Mouse (Mus musculus) intestine, embryonic 15.5 days (tissue): ENCODE data around the gene St6galnac4. TPM values are rescaled to one million over a fixed set of nuclear protein-coding genes. Genes with fewer than 3 reads are reported as not detected.

Experiments
- ATAC-seq: fragments of 200-750 bp; cut with Nextera tagmentation; 2 replicates; pipeline ENCODE4 v1.8.0; 2017; ENCODE audit warnings: moderate TSS enrichment, moderate library complexity
- H3K27ac ChIP-seq: fragments of 300-500 bp; sonication (generic); 2 replicates; pipeline ENCODE4 v1.5.1; 2015; ENCODE audit warnings: mild to moderate bottlenecking, inconsistent platforms
- H3K27me3 ChIP-seq: fragments of 300-500 bp; sonication (generic); replicated peaks from 2 replicates; pipeline ENCODE4 v1.6.1; 2015; ENCODE audit warnings: inconsistent platforms
- H3K36me3 ChIP-seq: fragments of 300-500 bp; sonication (generic); 2 replicates; pipeline ENCODE4 v1.6.1; 2015; ENCODE audit warnings: inconsistent platforms
- H3K4me1 ChIP-seq: fragments of 300-500 bp; sonication (generic); replicated peaks from 2 replicates; pipeline ENCODE4 v1.6.1; 2015; ENCODE audit warnings: inconsistent platforms
- H3K4me2 ChIP-seq: fragments of 300-500 bp; sonication (generic); replicated peaks from 2 replicates; pipeline ENCODE4 v1.6.1; 2015; ENCODE audit warnings: mild to moderate bottlenecking, inconsistent platforms
- H3K4me3 ChIP-seq: fragments of 300-500 bp; sonication (generic); replicated peaks from 2 replicates; pipeline ENCODE4 v1.5.1; 2015; ENCODE audit warnings: inconsistent platforms
- H3K9ac ChIP-seq: fragments of 300-500 bp; sonication (generic); 2 replicates; pipeline ENCODE4 v1.6.1; 2015; ENCODE audit warnings: inconsistent platforms
- H3K9me3 ChIP-seq: fragments of 300-500 bp; sonication (generic); 2 replicates; pipeline ENCODE4 v1.6.1; 2016; ENCODE audit warnings: inconsistent platforms
- WGBS: fragments of 180-500 bp; shearing (Covaris S2); methylation state at CpG from one replicate; pipeline ENCODE4 v1.1.7; 2015; 5-methylcytosine and 5-hydroxymethylcytosine counted together
- polyA plus RNA-seq: library from polyadenylated mRNA; unstranded; fragments of >200 nt; fragmentation: Nextera tagmentation; extraction: Ambion mirVana; gene quantifications from 2 replicates; pipeline ENCODE4 v1.2.1, GENCODE M21; 2015

St6galnac4 gene
- polyA plus RNA-seq: 16.4 and 18.8 TPM in 2 replicates

DNA sequence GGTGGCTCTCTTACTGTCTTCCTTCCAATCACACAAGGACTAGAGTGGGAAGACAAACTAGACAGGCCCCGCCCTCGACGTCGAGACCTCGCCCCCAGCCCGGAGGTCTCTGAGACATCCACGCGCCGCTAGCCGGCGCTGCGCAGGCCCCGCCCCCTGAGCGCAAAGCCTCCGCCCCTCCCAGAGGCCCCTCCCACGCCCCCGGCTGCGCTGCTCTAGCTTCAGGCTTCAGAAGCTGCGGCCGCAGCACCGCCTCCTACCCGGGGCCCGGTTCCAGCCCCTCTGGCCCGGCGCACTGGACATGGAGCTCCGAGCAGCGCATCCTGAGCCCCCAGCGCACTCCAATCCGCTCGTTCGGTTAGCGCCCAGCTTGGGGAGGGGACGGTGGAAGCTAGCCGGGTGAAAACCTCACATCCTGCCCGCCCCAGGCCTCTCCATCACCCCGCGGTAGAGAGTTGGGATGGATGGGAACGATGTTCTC is at the start of gene St6galnac4:
Gene St6galnac4 (plus strand): TSS at position 225 of the 481 bp plus-strand sequence.
- Histone ChIP-seq H3K4me1 (peaks cover 17% of the 10 kb centered on the region; the same call in 1 of the 2 replicates), H3K9me3 (no peaks in the 10 kb centered on the region), H3K27ac (peak within 1 kb of the TSS; percentile 72), H3K4me2 (peak within 1 kb of the TSS; percentile 75), H3K9ac (peak within 1 kb of the TSS; percentile 59), H3K27me3 (no peaks in the 10 kb centered on the region), H3K36me3 (no peaks in the 10 kb centered on the region), H3K4me3 (peak within 1 kb of the TSS; percentile 52)
- peak; percentile 92 for ATAC-seq
- under 1% methylated on average over 36 of the region's 38 CpGs for WGBS

DNA sequence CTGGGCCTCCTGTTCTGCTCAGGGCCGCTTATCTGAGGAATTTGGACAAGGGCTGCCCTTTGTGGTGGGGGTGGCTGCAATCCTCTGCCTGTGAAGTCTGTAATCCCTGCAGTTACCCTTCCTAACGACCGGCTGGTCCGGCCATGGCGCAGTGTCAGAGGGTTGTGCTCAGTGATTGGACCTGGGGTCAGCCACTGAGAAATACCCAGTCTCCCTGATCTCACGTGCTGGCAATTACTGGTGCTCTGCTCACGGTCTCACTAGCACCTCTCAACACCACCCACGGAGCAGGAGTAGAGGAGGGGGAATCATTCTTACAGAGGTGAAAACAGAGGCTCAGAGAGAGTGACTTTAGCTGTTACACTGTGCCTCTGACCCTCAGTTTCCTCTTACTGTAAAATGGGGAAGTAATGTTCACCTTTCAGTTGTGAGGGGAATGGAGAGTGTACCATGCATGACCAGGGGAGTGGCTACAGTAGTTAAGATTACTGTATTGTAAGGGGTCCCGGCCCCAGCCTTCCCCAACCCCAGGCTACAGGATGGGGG is 49.5 kb upstream of the St6galnac4 start:
- peak overlapping the region; percentile 83 for H3K4me2 ChIP-seq
- peak overlapping the region; percentile 99 for H3K9ac ChIP-seq
- H3K36me3 ChIP-seq: no peaks in the 10 kb centered on the region
- ATAC-seq: no peak
- H3K4me1 ChIP-seq: peaks cover 42% of the 10 kb centered on the region
- no peaks in the 10 kb centered on the region for H3K27me3 ChIP-seq
- H3K9me3 ChIP-seq: no peaks in the 10 kb centered on the region
- H3K27ac ChIP-seq: peak overlapping the region; percentile 69
- WGBS: 14% methylated on average over 9 of the region's 9 CpGs
- H3K4me3 ChIP-seq: peak overlapping the region; percentile 92

DNA sequence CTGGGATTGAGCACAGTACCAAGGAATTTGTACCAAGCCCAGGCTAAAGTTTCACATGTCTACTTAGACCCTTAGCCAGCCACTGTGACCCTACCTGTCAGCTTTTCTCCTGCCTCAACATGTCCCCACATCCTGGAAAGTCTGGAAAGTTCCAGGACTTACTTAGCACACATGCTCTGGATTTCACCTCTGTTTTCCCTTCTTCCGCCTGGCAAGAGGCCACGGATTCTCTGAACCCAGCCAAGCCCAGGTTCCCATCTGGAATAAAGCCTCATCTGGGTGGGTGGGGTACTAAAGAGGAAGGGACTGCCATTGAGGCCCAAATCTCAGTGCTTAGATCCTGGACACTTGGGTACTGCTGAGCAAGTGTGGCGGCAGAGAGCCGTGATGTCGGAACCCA is 49.0 kb upstream of the St6galnac4 start:
- H3K4me2 ChIP-seq: peak overlapping the region; percentile 83
- 73% methylated on average over 5 of the region's 5 CpGs for WGBS
- H3K4me1 ChIP-seq: peaks cover 47% of the 10 kb centered on the region
- H3K9ac ChIP-seq: peak overlapping the region; percentile 8; the same call in 1 of the 2 replicates
- H3K36me3 ChIP-seq: no peaks in the 10 kb centered on the region
- peak overlapping the region; percentile 69 for H3K27ac ChIP-seq
- no peak for ATAC-seq
- H3K27me3 ChIP-seq: no peaks in the 10 kb centered on the region
- no peaks in the 10 kb centered on the region for H3K9me3 ChIP-seq
- H3K4me3 ChIP-seq: peak overlapping the region; percentile 92; the same call in 1 of the 2 replicates

DNA sequence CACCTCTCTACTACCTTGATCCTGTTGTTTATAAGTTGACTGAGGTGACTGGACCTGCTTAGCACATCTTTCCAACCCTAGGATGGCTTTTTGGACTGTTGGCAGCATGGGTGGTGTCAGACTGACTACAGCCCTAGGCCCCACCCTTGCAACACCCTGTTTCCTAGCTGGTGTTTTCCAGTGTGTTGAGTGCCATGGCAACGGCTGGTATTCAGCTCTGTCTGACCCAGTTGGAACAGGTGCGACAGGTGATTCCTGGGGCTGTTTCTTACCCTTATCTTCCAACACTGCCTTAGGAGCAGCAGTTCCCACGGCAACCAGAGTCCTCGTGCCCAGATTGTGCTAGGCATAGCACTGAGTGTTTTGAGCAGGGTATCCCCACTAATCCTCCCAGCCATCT is 48.4 kb upstream of the St6galnac4 start:
- Histone ChIP-seq H3K9me3 (no peaks in the 10 kb centered on the region), H3K27ac (peak overlapping the region; percentile 69; the same call in 1 of the 2 replicates), H3K36me3 (no peaks in the 10 kb centered on the region), H3K4me1 (peaks cover 49% of the 10 kb centered on the region), H3K9ac (no peak overlapping the region), H3K27me3 (no peaks in the 10 kb centered on the region), H3K4me2 (peak overlapping the region; percentile 83), H3K4me3 (0 out of 2 replicates have a peak overlapping the region, but pooled peaks have one; percentile 92)
- no peak for ATAC-seq
- 48% methylated on average over 4 of the region's 4 CpGs for WGBS

DNA sequence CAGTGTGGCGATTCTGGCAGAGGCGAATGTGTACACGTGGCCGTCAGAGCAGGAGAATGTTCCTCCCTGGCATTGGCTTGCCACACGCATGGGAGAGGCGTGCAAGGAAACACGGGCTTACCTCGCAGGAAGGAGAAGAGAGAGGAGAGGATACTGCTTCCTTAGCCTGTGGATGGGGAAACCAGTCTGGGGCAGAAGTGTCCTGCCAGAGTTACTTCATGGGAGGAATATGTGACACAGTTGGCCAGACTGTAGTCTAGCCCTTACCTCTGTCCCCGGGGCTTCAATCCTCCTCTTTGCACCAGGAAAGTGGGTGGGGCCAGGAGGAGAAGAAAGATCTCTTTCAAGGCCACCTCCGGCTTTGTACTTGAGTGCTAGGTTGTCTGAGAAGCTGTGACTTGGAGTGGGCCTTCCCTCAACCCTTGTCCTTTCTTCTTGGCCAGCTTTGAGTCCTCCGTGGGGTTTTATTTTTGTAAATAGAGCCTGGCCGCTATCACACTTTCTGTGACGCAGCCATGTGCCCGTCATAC is 47.4 kb upstream of the St6galnac4 start:
- H3K4me1 ChIP-seq: peaks cover 44% of the 10 kb centered on the region
- no peaks in the 10 kb centered on the region for H3K36me3 ChIP-seq
- H3K4me3 ChIP-seq: no peak overlapping the region
- no peak for ATAC-seq
- H3K4me2 ChIP-seq: peak overlapping the region; percentile 83
- WGBS: 74% methylated on average over 14 of the region's 14 CpGs
- H3K27ac ChIP-seq: peak overlapping the region; percentile 6; the same call in 1 of the 2 replicates
- no peak overlapping the region for H3K9ac ChIP-seq
- no peaks in the 10 kb centered on the region for H3K27me3 ChIP-seq
- H3K9me3 ChIP-seq: no peaks in the 10 kb centered on the region

DNA sequence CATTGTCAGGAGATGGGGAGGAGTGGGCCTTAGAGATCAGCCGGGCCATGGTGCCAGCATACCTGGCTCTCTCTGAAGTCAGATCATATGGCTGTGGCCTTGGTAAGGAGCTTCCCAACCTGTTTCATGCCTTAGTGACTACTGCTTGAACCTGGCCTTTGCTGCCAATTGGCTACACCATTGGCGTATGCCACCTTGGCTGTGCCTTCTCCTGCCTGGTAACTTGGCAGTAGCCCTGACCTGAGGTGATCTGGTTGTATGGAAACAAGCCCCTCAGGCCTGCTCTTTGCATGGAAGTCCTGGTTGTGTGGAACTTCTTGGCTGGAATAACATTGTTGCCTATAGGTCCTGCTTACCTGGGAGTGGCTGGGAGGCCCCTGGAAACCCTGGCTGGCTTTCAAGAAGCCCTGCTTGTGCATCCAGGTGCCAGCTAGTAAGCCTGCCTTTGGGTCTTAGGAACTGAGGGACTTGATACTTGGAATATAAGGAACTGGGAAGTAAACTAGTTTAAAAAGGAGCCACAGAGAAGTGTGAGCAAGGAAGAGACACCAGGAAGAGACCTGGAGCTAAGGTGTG is 45.5 kb upstream of the St6galnac4 start:
- ATAC-seq: no peak
- Histone ChIP-seq H3K4me2 (no peak overlapping the region), H3K9ac (no peak overlapping the region), H3K36me3 (no peaks in the 10 kb centered on the region), H3K4me1 (peaks cover 50% of the 10 kb centered on the region), H3K27me3 (no peaks in the 10 kb centered on the region), H3K9me3 (no peaks in the 10 kb centered on the region), H3K4me3 (no peak overlapping the region), H3K27ac (no peak overlapping the region)
- WGBS: 92% methylated on average over 2 of the region's 2 CpGs

DNA sequence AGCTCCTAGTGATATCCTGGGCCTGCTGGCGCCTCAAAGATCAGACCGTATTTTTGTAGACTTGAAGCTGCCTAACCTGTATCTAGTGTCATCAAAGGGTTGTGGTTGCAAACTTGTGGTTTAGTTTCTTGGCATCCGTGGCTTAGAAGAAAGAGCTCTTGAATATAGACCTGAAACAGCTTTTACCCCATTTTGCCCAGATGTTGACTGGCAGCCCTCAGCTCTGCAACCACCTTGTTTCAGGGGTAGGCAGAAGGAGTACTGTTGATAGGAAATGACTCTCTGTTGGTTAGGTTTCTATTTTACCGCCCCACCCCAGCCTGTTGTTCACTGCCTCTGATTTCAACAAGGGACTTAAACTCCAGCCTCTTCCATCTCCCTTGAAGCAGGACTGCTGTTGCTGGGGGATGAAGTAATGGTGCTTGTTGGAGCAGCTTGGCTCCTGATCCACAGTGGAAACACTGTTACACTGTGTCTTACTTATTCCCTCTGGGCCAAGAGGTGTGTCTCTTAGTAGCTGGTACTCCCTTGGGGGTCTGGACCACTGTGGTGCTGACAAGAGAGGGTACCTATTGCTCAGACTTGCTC is 44.8 kb upstream of the St6galnac4 start:
- Histone ChIP-seq H3K4me2 (no peak overlapping the region), H3K4me3 (no peak overlapping the region), H3K9me3 (no peaks in the 10 kb centered on the region), H3K4me1 (peaks cover 50% of the 10 kb centered on the region), H3K27me3 (no peaks in the 10 kb centered on the region), H3K9ac (no peak overlapping the region), H3K27ac (no peak overlapping the region), H3K36me3 (no peaks in the 10 kb centered on the region)
- ATAC-seq: no peak
- 73% methylated on average over 4 of the region's 4 CpGs for WGBS

DNA sequence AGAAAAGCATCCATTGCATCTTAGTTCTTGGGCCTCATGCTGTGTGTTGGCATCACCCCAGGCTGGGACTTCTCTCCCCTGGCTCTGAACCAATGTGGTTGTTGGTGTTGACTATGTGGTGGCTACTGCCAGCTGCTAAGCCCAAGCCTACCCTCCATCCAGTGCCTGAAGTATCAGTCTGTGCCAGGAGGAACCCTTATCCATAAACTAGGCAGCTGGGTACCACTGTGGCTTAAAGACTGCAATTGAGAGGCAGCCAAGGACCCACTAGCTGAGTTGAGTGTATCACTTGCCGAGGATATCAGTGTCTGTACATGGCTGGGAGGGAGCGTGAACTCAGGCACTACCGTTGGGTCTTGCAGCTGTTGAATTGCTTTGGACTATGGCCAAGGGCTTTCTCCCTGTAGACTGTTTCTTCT is 43.9 kb upstream of the St6galnac4 start:
- H3K27ac ChIP-seq: no peak overlapping the region
- no peak overlapping the region for H3K4me2 ChIP-seq
- H3K4me3 ChIP-seq: no peak overlapping the region
- H3K36me3 ChIP-seq: no peaks in the 10 kb centered on the region
- H3K9ac ChIP-seq: no peak overlapping the region
- no peaks in the 10 kb centered on the region for H3K27me3 ChIP-seq
- H3K4me1 ChIP-seq: peaks cover 43% of the 10 kb centered on the region
- 54% methylated on average over 3 of the region's 3 CpGs for WGBS
- ATAC-seq: 0 out of 2 replicates have a peak, but pooled peaks have one; percentile 7
- H3K9me3 ChIP-seq: no peaks in the 10 kb centered on the region

DNA sequence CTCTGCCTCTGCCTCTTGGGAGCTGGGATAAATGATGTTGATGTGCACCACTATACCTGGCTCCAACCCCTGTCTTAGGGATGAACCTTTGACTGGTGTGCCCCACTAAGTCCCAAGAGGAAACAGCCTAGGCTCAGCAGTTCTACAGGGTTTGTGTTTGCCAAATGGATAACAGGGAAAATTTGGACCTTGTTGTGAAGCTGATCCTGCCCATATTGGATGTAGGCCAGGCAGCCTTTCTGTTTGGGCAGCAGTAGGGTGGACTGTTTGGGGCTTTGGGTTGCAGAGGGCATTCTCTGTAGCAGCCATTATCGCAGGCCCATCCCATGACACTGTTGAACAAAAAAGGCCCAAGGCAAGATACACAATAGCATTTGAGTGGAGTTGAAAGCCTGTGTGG is 39.9 kb upstream of the St6galnac4 start:
- Histone ChIP-seq H3K36me3 (no peaks in the 10 kb centered on the region), H3K27me3 (no peaks in the 10 kb centered on the region), H3K9me3 (no peaks in the 10 kb centered on the region), H3K27ac (no peak overlapping the region), H3K4me3 (no peak overlapping the region), H3K4me1 (peaks cover 48% of the 10 kb centered on the region), H3K4me2 (no peak overlapping the region), H3K9ac (no peak overlapping the region)
- no peak for ATAC-seq
- WGBS: 73% methylated on average over 1 of the region's 1 CpGs

DNA sequence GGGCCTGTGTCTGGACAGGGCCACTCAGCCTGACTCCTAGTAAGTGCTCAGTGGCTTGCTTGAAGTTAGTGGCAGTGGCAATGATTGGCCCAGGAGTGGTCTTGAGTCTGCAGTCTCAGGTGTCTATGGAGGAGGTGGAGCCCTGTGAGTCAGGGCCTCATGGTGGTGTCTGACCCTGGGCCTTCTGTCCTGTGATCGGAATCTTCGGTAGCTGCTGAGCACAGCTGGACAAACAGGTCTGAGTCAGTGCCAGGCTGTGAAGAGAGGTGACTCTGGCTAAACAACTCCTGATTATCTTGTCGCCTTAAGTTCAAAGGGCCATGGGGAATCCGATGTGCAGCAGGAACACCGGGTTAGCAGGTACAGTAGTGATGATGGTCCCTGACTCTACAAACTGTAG is 39.5 kb upstream of the St6galnac4 start:
- peaks cover 48% of the 10 kb centered on the region for H3K4me1 ChIP-seq
- H3K27me3 ChIP-seq: no peaks in the 10 kb centered on the region
- H3K4me2 ChIP-seq: no peak overlapping the region
- ATAC-seq: 0 out of 2 replicates have a peak, but pooled peaks have one; percentile 21
- H3K9ac ChIP-seq: no peak overlapping the region
- no peak overlapping the region for H3K4me3 ChIP-seq
- no peaks in the 10 kb centered on the region for H3K9me3 ChIP-seq
- no peaks in the 10 kb centered on the region for H3K36me3 ChIP-seq
- WGBS: 59% methylated on average over 5 of the region's 5 CpGs
- no peak overlapping the region; the same call in 1 of the 2 replicates for H3K27ac ChIP-seq

DNA sequence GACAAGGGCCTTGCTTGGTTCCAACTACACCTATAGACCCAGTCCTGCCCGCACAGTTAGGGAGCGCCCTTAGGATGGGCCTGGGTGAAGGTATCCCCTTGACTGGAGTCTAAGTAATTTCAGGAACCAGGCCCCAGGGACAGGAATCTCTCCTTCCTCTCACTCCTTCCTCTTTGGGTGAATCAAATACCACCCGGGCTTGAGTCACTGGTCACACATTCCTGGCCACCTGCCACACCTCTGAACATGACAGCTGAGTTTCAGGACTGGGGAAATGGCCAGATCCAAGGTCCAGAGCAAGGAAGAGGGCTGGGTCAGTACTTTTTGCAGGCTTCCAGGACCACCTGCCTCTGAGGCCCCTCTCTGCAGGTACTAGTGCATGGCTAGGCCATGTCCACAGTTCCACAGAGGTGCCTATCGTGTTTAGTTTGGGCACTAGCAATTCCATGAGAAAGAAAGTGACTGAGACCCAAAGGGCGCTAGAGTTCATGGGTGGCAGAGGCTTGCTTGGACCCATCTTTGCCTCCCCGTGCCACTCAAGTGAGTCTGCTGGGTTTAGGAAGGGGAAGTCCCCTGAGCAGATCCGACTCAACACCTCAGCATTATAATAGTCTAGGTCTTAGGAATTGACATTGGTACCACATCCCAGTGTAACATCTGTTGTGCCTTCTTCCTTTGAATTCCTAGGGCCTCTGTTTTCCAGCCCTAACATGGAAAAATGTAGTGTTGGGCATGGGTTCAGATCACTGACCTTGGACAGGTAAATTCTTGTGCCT is 38.7 kb upstream of the St6galnac4 start:
- Histone ChIP-seq H3K4me1 (peaks cover 41% of the 10 kb centered on the region), H3K9ac (no peak overlapping the region), H3K36me3 (no peaks in the 10 kb centered on the region), H3K4me3 (no peak overlapping the region), H3K27ac (no peak overlapping the region), H3K27me3 (no peaks in the 10 kb centered on the region), H3K4me2 (no peak overlapping the region), H3K9me3 (no peaks in the 10 kb centered on the region)
- WGBS: 84% methylated on average over 7 of the region's 7 CpGs
- no peak for ATAC-seq

DNA sequence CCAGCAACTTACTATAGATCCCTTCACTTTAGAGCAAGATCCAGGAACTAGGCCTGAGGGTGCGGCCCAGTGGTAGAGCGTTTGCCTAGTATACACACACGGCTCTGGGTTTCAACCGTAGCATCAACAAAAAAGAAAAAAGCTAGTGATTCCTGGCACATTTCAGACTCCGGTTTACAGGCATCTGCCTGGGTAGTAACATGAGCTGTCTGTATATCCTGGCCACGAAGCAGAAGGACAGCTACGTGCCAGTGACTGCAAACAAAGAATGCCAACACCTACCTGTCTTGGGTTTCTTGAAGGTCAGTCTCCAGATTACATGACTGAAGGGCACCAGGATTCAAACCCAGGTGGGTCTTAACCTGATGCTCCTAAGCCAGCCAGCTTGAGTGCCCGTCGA is 37.7 kb upstream of the St6galnac4 start:
- no peak for ATAC-seq
- H3K4me3 ChIP-seq: no peak overlapping the region
- H3K36me3 ChIP-seq: no peaks in the 10 kb centered on the region
- 70% methylated on average over 9 of the region's 9 CpGs for WGBS
- H3K4me2 ChIP-seq: no peak overlapping the region
- peaks cover 37% of the 10 kb centered on the region for H3K4me1 ChIP-seq
- H3K9ac ChIP-seq: no peak overlapping the region
- peak overlapping the region; percentile 27; the same call in 1 of the 2 replicates for H3K27ac ChIP-seq
- no peaks in the 10 kb centered on the region for H3K9me3 ChIP-seq
- no peaks in the 10 kb centered on the region for H3K27me3 ChIP-seq
